Mouse (Mus musculus) ES-E14 (cell line): ENCODE data around the gene Tmem117. TPM values are rescaled to one million over a fixed set of nuclear protein-coding genes. Genes with fewer than 3 reads are reported as not detected.

Experiments used
- DNase-seq: peaks from one replicate; pipeline ENCODE4 v3.0.0-alpha.2; 2013; ENCODE audit warnings: low read depth, low spot score
- H3K27ac ChIP-seq: 2 replicates; pipeline ENCODE4 v1.5.1; 2012; ENCODE audit warnings: low read depth, mild to moderate bottlenecking, low read length, moderate library complexity, mixed read lengths; ENCODE audit not compliant: poor library complexity, insufficient read depth, severe bottlenecking
- H3K36me3 ChIP-seq: 2 replicates; pipeline ENCODE4 v1.6.1; 2012; ENCODE audit warnings: mild to moderate bottlenecking, low read length, moderate library complexity, mixed read lengths; ENCODE audit not compliant: control insufficient read depth, poor library complexity, insufficient read depth, severe bottlenecking
- H3K4me1 ChIP-seq, 2 experiments: fragments of 150-350 bp in 1 of 2; sonication (generic) in 1 of 2; 2 replicates each; pipeline ENCODE4 v1.6.1; 2012; ENCODE audit warnings: low read length in 2 of 2, mild to moderate bottlenecking in 1 of 2, mixed read lengths in 1 of 2; ENCODE audit not compliant: control insufficient read depth in 2 of 2, insufficient read depth in 2 of 2, poor library complexity in 1 of 2
- H3K4me3 ChIP-seq, 2 experiments: fragments of 150-350 bp in 1 of 2; sonication (generic) in 1 of 2; 2 replicates each; pipeline ENCODE4 v1.5.1; 2012; ENCODE audit warnings: low read length in 2 of 2, low read depth in 1 of 2, mild to moderate bottlenecking in 1 of 2, mixed read lengths in 1 of 2; ENCODE audit not compliant: insufficient read depth in 1 of 2, poor library complexity in 1 of 2, severe bottlenecking in 1 of 2
- H3K9ac ChIP-seq: 2 replicates; pipeline ENCODE4 v1.6.1; 2012; ENCODE audit warnings: low read depth, mild to moderate bottlenecking, low read length, mixed read lengths; ENCODE audit not compliant: poor library complexity, insufficient read depth, severe bottlenecking
- H3K9me3 ChIP-seq: fragments of 150-350 bp; sonication (generic); 2 replicates; pipeline ENCODE4 v1.6.1; 2012; ENCODE audit warnings: low read depth, mild to moderate bottlenecking, low read length; ENCODE audit not compliant: control insufficient read depth, insufficient read depth
- CHD2 ChIP-seq: IDR thresholded peaks from 2 replicates; pipeline ENCODE4 v1.6.1; 2014; ENCODE audit warnings: mild to moderate bottlenecking, low read depth, low read length, inconsistent platforms
- HCFC1 ChIP-seq: IDR thresholded peaks from 2 replicates; pipeline ENCODE4 v1.6.1; 2012; ENCODE audit warnings: low read length, inconsistent platforms, borderline replicate concordance; ENCODE audit not compliant: insufficient read depth
- MAFK ChIP-seq: IDR thresholded peaks from 2 replicates; pipeline ENCODE4 v1.6.1; 2014; ENCODE audit warnings: mild to moderate bottlenecking, low read depth, low read length, inconsistent platforms; ENCODE audit not compliant: insufficient read depth
- ZC3H11A ChIP-seq: IDR thresholded peaks from 2 replicates; pipeline ENCODE4 v1.6.1; 2012; ENCODE audit warnings: low read depth, mild to moderate bottlenecking, inconsistent platforms, low read length, borderline replicate concordance
- ZNF384 ChIP-seq: IDR thresholded peaks from 2 replicates; pipeline ENCODE4 v1.6.1; 2012; ENCODE audit warnings: low read depth, low read length, inconsistent platforms
- in situ Hi-C, 2 experiments: fragments of 600-800 bp; cut with MboI; formaldehyde crosslinking; loops; one replicate each; pipeline ENCODE4 v1.15.1; 2025; ENCODE audit warnings: low sequenced_read_pairs in 2 of 2, inconsistent platforms in 1 of 2; ENCODE audit not compliant: unreplicated experiment in 2 of 2
- total RNA-seq: library from RNA; depleted of rRNA; stranded (reverse); fragments of 300-350 nt; gene quantifications from 2 replicates; pipeline ENCODE4 v1.2.3, GENCODE M21; 2012

Tmem117 gene
- total RNA-seq, 1 experiment: 0.71 TPM

DNA sequence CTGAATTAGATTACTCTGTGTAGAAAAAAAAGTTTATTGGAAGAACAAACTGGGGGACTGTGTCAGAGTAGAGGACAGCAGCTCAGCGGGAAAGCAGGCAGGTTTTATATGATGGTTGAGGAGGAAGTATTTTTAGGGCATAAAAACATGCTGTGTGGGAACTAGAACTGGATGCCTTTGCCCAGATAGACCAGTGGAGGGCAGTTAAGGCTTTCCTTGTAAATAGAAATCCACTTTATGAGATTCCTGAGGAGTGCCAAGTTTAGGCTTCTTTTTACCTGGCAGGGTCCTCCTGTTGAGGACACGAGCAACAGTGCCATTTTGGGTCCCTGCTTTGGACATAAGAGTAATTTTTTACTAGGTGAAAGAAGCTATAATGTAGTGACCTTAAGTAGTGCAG, 218.5 kb downstream of the Tmem117 start:
- no peak overlapping the region for H3K27ac ChIP-seq
- no peaks in the 10 kb centered on the region for H3K4me1 ChIP-seq
- no peak overlapping the region for H3K4me3 ChIP-seq
- no peak for DNase-seq
- no peaks in the 10 kb centered on the region for H3K9me3 ChIP-seq
- in situ Hi-C loops: no loop called here
- H3K36me3 ChIP-seq: no peaks in the 10 kb centered on the region
- no peak for TF ChIP-seq CHD2
- no peak for TF ChIP-seq ZC3H11A
- no peak for TF ChIP-seq HCFC1
- no peak for TF ChIP-seq ZNF384
- no peak for TF ChIP-seq MAFK
- no peak overlapping the region for H3K9ac ChIP-seq

DNA sequence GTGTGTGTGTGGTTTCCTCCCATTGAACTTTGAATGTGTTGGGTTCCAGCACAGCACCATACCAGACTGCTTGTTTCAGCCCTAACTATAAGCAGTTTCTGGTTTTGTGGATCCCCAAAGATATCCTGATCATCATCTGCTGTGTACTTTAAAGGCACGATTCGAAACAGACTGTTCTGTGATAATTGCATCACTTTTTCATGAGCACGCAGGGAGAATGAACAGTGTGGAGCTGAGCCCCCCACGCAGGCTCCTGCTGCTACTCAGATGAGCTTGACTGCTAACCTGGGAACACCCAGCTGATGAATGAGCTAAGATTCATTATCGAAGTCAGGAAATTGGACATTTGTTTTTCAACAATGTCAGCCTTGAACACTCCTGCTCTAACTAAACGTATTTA, 230.6 kb downstream of the Tmem117 start:
- no peak overlapping the region for H3K9ac ChIP-seq
- TF ChIP-seq ZNF384: no peak
- no peak for TF ChIP-seq MAFK
- no peak for TF ChIP-seq CHD2
- no peak for TF ChIP-seq HCFC1
- no peak for TF ChIP-seq ZC3H11A
- H3K4me1 ChIP-seq: no peaks in the 10 kb centered on the region
- in situ Hi-C loops: no loop called here
- DNase-seq: no peak
- H3K36me3 ChIP-seq: no peaks in the 10 kb centered on the region
- no peaks in the 10 kb centered on the region for H3K9me3 ChIP-seq
- no peak overlapping the region for H3K27ac ChIP-seq
- no peak overlapping the region for H3K4me3 ChIP-seq

- Histone ChIP-seq H3K27ac (no peak overlapping the region), H3K9me3 (no peaks in the 10 kb centered on the region), H3K4me1 (no peaks in the 10 kb centered on the region), H3K4me3 (no peak overlapping the region), H3K36me3 (no peaks in the 10 kb centered on the region), H3K9ac (no peak overlapping the region)
- no peak for TF ChIP-seq HCFC1
- TF ChIP-seq ZNF384: no peak
- TF ChIP-seq CHD2: no peak
- TF ChIP-seq MAFK: no peak
- TF ChIP-seq ZC3H11A: no peak
- DNase-seq: no peak
- in situ Hi-C loops: no loop called here
These were observed 232.1 kb downstream of the Tmem117 start for GRCm38 (mm10) chr15:94861173-94861572.

DNA sequence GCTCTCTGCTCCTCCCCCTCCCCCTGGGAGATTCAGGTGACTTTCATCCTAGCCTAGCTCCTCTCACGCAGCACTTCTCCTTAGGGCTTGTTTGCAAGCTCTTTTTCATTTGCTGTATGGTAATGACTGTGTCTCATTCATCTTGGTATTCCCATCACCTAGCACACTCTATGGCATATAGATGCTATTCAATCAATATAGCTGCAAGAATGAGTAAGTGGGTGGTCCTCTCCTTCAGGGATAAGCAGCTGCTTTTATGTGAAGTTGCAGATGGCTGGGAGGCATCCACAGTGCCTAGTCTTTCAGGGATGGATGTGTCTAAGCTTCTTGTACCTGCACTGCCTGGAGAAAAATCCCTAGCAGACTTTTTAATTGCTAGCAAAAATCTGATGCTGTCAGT, 235.1 kb downstream of the Tmem117 start:
- no peak for DNase-seq
- no peak overlapping the region for H3K9ac ChIP-seq
- H3K9me3 ChIP-seq: no peaks in the 10 kb centered on the region
- in situ Hi-C loops: no loop called here
- H3K27ac ChIP-seq: no peak overlapping the region
- no peaks in the 10 kb centered on the region for H3K4me1 ChIP-seq
- TF ChIP-seq CHD2: no peak
- no peak for TF ChIP-seq ZNF384
- TF ChIP-seq MAFK: no peak
- TF ChIP-seq ZC3H11A: no peak
- no peak for TF ChIP-seq HCFC1
- no peak overlapping the region for H3K4me3 ChIP-seq
- no peaks in the 10 kb centered on the region for H3K36me3 ChIP-seq

- H3K36me3 ChIP-seq: no peaks in the 10 kb centered on the region
- no peaks in the 10 kb centered on the region for H3K4me1 ChIP-seq
- no peak for TF ChIP-seq ZC3H11A
- TF ChIP-seq MAFK: no peak
- no peak for TF ChIP-seq HCFC1
- no peak for TF ChIP-seq CHD2
- no peak for TF ChIP-seq ZNF384
- in situ Hi-C loops: no loop called here
- H3K9ac ChIP-seq: no peak overlapping the region
- no peak overlapping the region for H3K4me3 ChIP-seq
- no peaks in the 10 kb centered on the region for H3K9me3 ChIP-seq
- no peak overlapping the region for H3K27ac ChIP-seq
- DNase-seq: no peak
These were observed 239.3 kb downstream of the Tmem117 start for GRCm38 (mm10) chr15:94868372-94868771.
